22 mouse cellular contexts compared by ENCODE assay signal in genomic region chr10:120635194-120635593, GRCm38 (mm10).
DNase-seq lines count a peak whose midpoint lies in the region; ATAC-seq and TF ChIP-seq lines count a peak whose summit lies in the region.
"Had no signal": no experiment of that assay in that cellular context is flagged by ENCODE, and none has a peak within 500 bp of the region (broad histone marks: within the 10 kb centered on the region; RNA-seq: fewer than 3 reads in every experiment).

No protein-coding gene starts in this region.

- TF ChIP-seq CTCF in heart, adult 2 months (IDR thresholded peaks at IDR 0.05): no peak
- TF ChIP-seq CTCF in MEL (IDR thresholded peaks at IDR 0.05 in 2 of 3, conservative IDR thresholded peaks at IDR 0.05 in 1 of 3; ENCODE audit: control insufficient read depth in 1 of 3, insufficient read depth in 1 of 3, low read depth in 2 of 3, low read length in 3 of 3, poor library complexity in 1 of 3, severe bottlenecking in 1 of 3): no peak
- TF ChIP-seq CTCF in embryonic fibroblast, embryonic 13.5 days (IDR thresholded peaks at IDR 0.05; ENCODE audit: borderline replicate concordance, insufficient read depth, low read length): no peak

- no peak for TF ChIP-seq POLR2A in heart, adult 2 months (IDR thresholded peaks at IDR 0.05; ENCODE audit: insufficient read depth, low read depth, low read length)
- TF ChIP-seq POLR2A in MEL (IDR thresholded peaks at IDR 0.05; ENCODE audit: control insufficient read depth in 1 of 2, insufficient read depth in 1 of 2, low read depth in 1 of 2, low read length in 2 of 2, poor library complexity in 1 of 2): no peak
- TF ChIP-seq POLR2A in embryonic fibroblast, embryonic 13.5 days (IDR thresholded peaks at IDR 0.05; ENCODE audit: low read depth, low read length): no peak

- DNase-seq in heart, embryonic 10.5 days (ENCODE audit: low spot score): no peak
- no peak for DNase-seq in heart, adult 2 months
- DNase-seq in MEL (ENCODE audit: low read depth, low spot score): no peak
- DNase-seq in thymus, adult 18-20 months: no peak
- DNase-seq: cerebellum, adult 18-20 months; cerebellum, adult 9-11 months; embryo, embryonic 11 days; gastrocnemius, postnatal 10 days; kidney, adult 18-20 months had no signal

- 0 out of 2 replicates have a peak overlapping the region, but pooled peaks have one; percentile 8 for H3K27ac ChIP-seq in heart, embryonic 10.5 days
- H3K27ac ChIP-seq in heart, adult 2 months: no peak overlapping the region
- H3K27ac ChIP-seq in MEL (ENCODE audit: control insufficient read depth, low read depth, low read length): no peak overlapping the region
- peak overlapping the region; percentile 36; the same call in 1 of the 2 replicates for H3K27ac ChIP-seq in embryonic fibroblast, embryonic 13.5 days (ENCODE audit: insufficient read depth, low read length)
- no peak overlapping the region for H3K27ac ChIP-seq in intestine, embryonic 15.5 days
- H3K27ac ChIP-seq: embryonic facial prominence, embryonic 13.5 days; forebrain, embryonic 13.5 days; heart, embryonic 13.5 days; hindbrain, embryonic 12.5 days; hindbrain, embryonic 15.5 days had no signal

- H3K4me2 ChIP-seq in intestine, embryonic 15.5 days (replicated peaks): no peak overlapping the region
- H3K4me2 ChIP-seq: embryonic facial prominence, embryonic 13.5 days; forebrain, embryonic 13.5 days; hindbrain, embryonic 12.5 days; hindbrain, embryonic 15.5 days had no signal

- no peaks in the 10 kb centered on the region for H3K9me3 ChIP-seq in heart, embryonic 10.5 days
- H3K9me3 ChIP-seq in MEL (replicated peaks; ENCODE audit: insufficient read depth, low read length): no peaks in the 10 kb centered on the region
- no peaks in the 10 kb centered on the region for H3K9me3 ChIP-seq in intestine, embryonic 15.5 days
- H3K9me3 ChIP-seq: embryonic facial prominence, embryonic 10.5 days; embryonic facial prominence, embryonic 13.5 days; forebrain, embryonic 10.5 days; forebrain, embryonic 13.5 days; heart, embryonic 13.5 days; hindbrain, embryonic 12.5 days; hindbrain, embryonic 15.5 days had no signal

- H3K36me3 ChIP-seq in heart, embryonic 10.5 days: no peaks in the 10 kb centered on the region
- no peaks in the 10 kb centered on the region for H3K36me3 ChIP-seq in heart, adult 2 months (ENCODE audit: control insufficient read depth, insufficient read depth, low read length)
- no peaks in the 10 kb centered on the region for H3K36me3 ChIP-seq in MEL (ENCODE audit: control insufficient read depth in 1 of 2, insufficient read depth in 2 of 2, low read length in 2 of 2)
- no peaks in the 10 kb centered on the region for H3K36me3 ChIP-seq in intestine, embryonic 15.5 days
- H3K36me3 ChIP-seq: embryonic facial prominence, embryonic 10.5 days; embryonic facial prominence, embryonic 13.5 days; forebrain, embryonic 10.5 days; G1E; heart, embryonic 13.5 days; hindbrain, embryonic 12.5 days; hindbrain, embryonic 15.5 days had no signal

- H3K9ac ChIP-seq in heart, adult 2 months (ENCODE audit: low read depth, low read length): no peak overlapping the region
- no peak overlapping the region for H3K9ac ChIP-seq in MEL (ENCODE audit: control insufficient read depth, low read depth, low read length, poor library complexity, severe bottlenecking)
- no peak overlapping the region for H3K9ac ChIP-seq in intestine, embryonic 15.5 days
- H3K9ac ChIP-seq: embryonic facial prominence, embryonic 13.5 days; hindbrain, embryonic 12.5 days; hindbrain, embryonic 15.5 days had no signal

- no peak for TF ChIP-seq EP300 in heart, adult 2 months (IDR thresholded peaks at IDR 0.05; ENCODE audit: insufficient read depth, low read depth, low read length)
- TF ChIP-seq EP300 in MEL (IDR thresholded peaks at IDR 0.05; ENCODE audit: low read depth in 1 of 2, low read length in 2 of 2): no peak

- WGBS in heart, embryonic 10.5 days: 76% methylated on average over 5 of the region's 5 CpGs
- WGBS in heart, adult 2 months: 73% methylated on average over 5 of the region's 5 CpGs
- 56% methylated on average over 5 of the region's 5 CpGs for WGBS in intestine, embryonic 15.5 days

- intact Hi-C loops in heart, adult 2 months (cut with DNase I): no loop called here

- ATAC-seq in inflammation-experienced regulatory T-cells, adult 6 months: no peak
- ATAC-seq in intestine, embryonic 15.5 days: no peak
- ATAC-seq: intestine, embryonic 16.5 days had no signal

- H3K79me2 ChIP-seq in heart, adult 2 months (replicated peaks; ENCODE audit: control insufficient read depth, insufficient read depth, low read length): no peaks in the 10 kb centered on the region
- no peaks in the 10 kb centered on the region for H3K79me2 ChIP-seq in MEL (ENCODE audit: control insufficient read depth, insufficient read depth, low read length, poor library complexity)

- H3K4me1 ChIP-seq in heart, embryonic 10.5 days: peaks cover 28% of the 10 kb centered on the region
- H3K4me1 ChIP-seq in heart, adult 2 months (ENCODE audit: control insufficient read depth, insufficient read depth, low read length): peaks cover 6% of the 10 kb centered on the region
- H3K4me1 ChIP-seq in MEL (ENCODE audit: control insufficient read depth in 1 of 2, insufficient read depth in 2 of 2, low read length in 2 of 2): peaks cover 0 to 8% of the 10 kb centered on the region in 2 experiments; a peak in 2 of 4 replicates
- peaks cover 39% of the 10 kb centered on the region for H3K4me1 ChIP-seq in embryonic fibroblast, embryonic 13.5 days (ENCODE audit: control insufficient read depth, insufficient read depth, low read length)
- H3K4me1 ChIP-seq in intestine, embryonic 15.5 days (replicated peaks): peaks cover 16% of the 10 kb centered on the region; the same call in 1 of the 2 replicates

- no peaks in the 10 kb centered on the region; the same call in 1 of the 2 replicates for H3K27me3 ChIP-seq in heart, embryonic 10.5 days (ENCODE audit: insufficient read depth, poor library complexity, severe bottlenecking)
- no peaks in the 10 kb centered on the region for H3K27me3 ChIP-seq in heart, adult 2 months (ENCODE audit: control insufficient read depth, insufficient read depth, low read length)
- peaks cover 0 to 2% of the 10 kb centered on the region in 2 experiments; a peak in 1 of 4 replicates for H3K27me3 ChIP-seq in MEL (ENCODE audit: control insufficient read depth in 1 of 2, insufficient read depth in 2 of 2, low read length in 2 of 2)
- H3K27me3 ChIP-seq in intestine, embryonic 15.5 days (replicated peaks): no peaks in the 10 kb centered on the region
- H3K27me3 ChIP-seq: CH12.LX; embryonic facial prominence, embryonic 13.5 days; forebrain, embryonic 13.5 days; heart, embryonic 13.5 days; hindbrain, embryonic 12.5 days; hindbrain, embryonic 15.5 days had no signal

- H3K4me3 ChIP-seq in heart, embryonic 10.5 days: no peak overlapping the region
- H3K4me3 ChIP-seq in heart, adult 2 months: no peak overlapping the region
- H3K4me3 ChIP-seq in MEL (ENCODE audit: control insufficient read depth in 1 of 2, insufficient read depth in 1 of 2, low read depth in 2 of 2, low read length in 2 of 2): no peak overlapping the region
- H3K4me3 ChIP-seq in embryonic fibroblast, embryonic 13.5 days (ENCODE audit: insufficient read depth, low read length): no peak overlapping the region
- no peak overlapping the region for H3K4me3 ChIP-seq in intestine, embryonic 15.5 days (replicated peaks)
- H3K4me3 ChIP-seq: embryonic facial prominence, embryonic 10.5 days; embryonic facial prominence, embryonic 13.5 days; forebrain, embryonic 10.5 days; forebrain, embryonic 13.5 days; heart, embryonic 13.5 days; hindbrain, embryonic 12.5 days; hindbrain, embryonic 15.5 days had no signal

- TF ChIP-seq RAD21 in MEL (IDR thresholded peaks at IDR 0.05; ENCODE audit: low read depth, low read length): no peak

TF ChIP-seq in MEL, 35 proteins besides CTCF, POLR2A, EP300 and RAD21:
- no peak for TF ChIP-seq RCOR1 (IDR thresholded peaks at IDR 0.05; ENCODE audit: low read depth, low read length)
- TF ChIP-seq POLR2AphosphoS2 (IDR thresholded peaks at IDR 0.05; ENCODE audit: low read length): no peak
- no peak for TF ChIP-seq CHD1 (IDR thresholded peaks at IDR 0.05; ENCODE audit: low read depth, low read length)
- TF ChIP-seq TBP (IDR thresholded peaks at IDR 0.05; ENCODE audit: low read depth, low read length): no peak
- no peak for TF ChIP-seq GATA1 (IDR thresholded peaks at IDR 0.05; ENCODE audit: low read depth, low read length)
- TF ChIP-seq TAL1 (IDR thresholded peaks at IDR 0.05; ENCODE audit: low read length): no peak
- 0 out of 2 replicates have a peak, but pooled peaks have one; percentile 12 for TF ChIP-seq USF1 (IDR thresholded peaks at IDR 0.05; ENCODE audit: low read depth, low read length)
- no peak for TF ChIP-seq ETS1 (IDR thresholded peaks at IDR 0.05; ENCODE audit: low read depth, low read length)
- TF ChIP-seq MYC (IDR thresholded peaks at IDR 0.05; ENCODE audit: low read depth, low read length): no peak

Comparison
In these comparisons a context has a peak if more than half of its experiments do, and no peak if none do; other contexts are left out.
1. H3K27ac ChIP-seq: peak in heart, embryonic 10.5 days (single experiment) and embryonic fibroblast, embryonic 13.5 days (single experiment); none in heart, adult 2 months (single experiment), MEL (single experiment) and intestine, embryonic 15.5 days (single experiment).